Mouse (Mus musculus) mouse trophoblast stem cell (cell line): ENCODE measurements around the gene Cma1.
"Not testable (repeated sequence)": the region's sequence is repeated elsewhere in the genome, so short reads cannot be mapped to it uniquely, and the experiment has no call there.

ENCODE experiments used
- in situ Hi-C, 2 experiments: fragments of 300-500 bp; cut with MseI, MboI; formaldehyde crosslinking; loops; 2 replicates in 1 of 2; 3 replicates in 1 of 2; pipeline ENCODE4 v1.15.1; 2025

The Cma1 gene

DNA sequence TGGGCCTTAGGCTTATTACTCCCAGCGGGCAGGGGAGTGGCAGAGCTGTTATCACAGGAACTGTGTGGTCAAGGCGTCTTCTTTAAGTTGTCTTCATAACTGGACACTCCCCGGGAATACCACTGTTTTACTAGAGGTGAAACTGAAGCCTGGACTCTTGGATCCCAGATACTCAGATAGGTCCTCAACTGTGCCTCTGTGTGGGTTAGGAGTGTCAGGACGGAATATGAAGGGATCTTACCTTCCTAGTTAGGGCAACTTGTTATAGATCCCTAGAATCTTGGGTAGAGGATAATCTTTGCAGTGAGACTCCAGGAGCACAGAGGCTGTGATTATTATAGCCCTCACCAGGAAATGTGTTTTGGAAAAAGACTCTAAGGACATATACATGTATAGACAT, at the start of gene Cma1:
Gene Cma1, minus strand, starts transcription at position 101 of the 400 bp plus-strand sequence.
- in situ Hi-C loops = no loop called here

DNA sequence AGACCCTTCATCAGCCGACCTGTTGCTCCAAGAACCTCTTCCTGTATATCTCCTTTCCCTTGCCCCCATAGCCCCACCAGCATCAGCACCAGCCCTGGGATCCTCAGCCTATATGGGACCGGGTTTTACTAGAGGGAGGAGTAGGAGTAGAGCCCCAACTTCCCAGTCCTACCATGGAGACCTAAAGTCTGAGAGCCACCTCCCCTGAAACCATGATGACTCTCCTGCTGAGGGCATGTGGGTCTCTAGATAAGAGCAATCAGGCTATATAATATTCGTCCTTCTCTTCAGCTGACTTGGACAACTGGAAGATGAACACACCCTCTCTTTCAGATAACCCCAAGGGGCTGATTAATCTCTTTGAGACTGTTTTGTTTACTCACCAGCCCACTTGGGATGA, 43.0 kb upstream of the Cma1 start:
- in situ Hi-C loops = not testable (repeated sequence)

DNA sequence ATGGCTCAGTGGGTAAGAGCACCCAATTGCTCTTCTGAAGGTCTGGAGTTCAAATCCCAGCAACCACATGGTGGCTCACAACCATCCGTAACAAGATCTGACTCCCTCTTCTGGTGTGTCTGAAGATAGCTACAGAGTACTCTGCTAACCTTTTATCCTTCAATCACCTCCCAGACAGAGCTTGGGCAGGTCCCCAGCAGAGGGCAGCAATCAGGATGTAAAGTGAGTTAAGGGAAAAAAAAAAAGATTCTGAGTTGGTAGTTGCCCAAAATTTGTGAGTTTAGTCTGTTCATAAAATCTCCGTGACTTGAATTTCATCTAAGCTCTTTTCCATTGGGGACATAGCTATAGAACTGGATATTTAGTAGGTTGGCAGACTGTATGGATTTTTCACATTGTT, 19.4 kb upstream of the Cma1 start:
- in situ Hi-C loops = not testable (repeated sequence)

DNA sequence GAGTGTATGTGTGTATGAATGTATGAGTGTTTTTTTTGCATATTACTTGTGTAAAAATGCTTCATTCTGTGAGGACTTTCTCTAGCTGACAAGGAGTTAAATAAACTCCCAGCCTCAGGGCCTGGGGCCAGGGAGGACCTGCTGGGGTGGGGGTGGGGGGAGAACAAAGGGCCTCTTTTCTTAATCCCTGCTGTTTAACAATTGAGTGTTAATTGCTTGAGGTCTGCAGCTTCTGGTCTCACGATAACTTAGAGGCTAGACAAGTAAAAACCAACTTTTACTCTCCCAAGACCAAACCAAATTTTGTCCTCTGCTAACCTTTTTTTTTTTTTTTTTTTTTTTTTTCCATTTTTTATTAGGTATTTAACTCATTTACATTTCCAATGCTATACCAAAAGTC, 18.8 kb upstream of the Cma1 start:
- in situ Hi-C loops = no loop called here

DNA sequence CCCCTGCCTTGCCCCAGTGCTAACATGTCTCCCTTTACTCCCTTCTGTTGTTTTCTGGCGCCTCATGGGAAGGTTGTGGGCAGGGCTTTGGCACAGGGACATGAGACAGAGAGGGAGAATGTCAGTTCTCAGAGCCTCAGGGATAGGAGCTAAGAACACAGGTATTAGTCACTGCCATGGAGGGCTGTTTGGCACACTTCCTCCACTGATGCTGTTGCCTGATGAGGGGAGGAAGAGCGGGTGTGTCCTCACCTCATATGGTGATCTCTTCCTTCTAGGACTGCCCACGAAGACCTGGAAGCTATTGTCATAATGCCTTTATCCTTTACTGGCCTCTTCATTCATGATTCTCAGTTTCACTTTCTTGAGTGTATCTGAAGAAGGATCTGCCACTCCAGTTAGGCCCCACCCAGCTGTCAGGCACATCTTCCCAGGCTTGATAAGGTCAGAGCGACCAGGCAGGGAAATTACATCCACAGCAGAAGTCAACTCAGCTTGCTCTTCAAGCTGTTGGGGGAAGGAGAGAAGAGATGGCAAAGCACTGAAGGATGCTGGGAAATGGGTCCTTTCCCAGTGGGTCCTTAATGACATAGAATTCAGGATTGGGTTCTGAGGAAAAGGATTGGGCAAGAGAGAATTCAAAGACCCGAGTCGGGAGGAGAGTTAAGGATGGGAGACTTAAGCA, 6.0 kb upstream of the Cma1 start, which contains the start of gene Cma2:
Gene Cma2, plus strand, starts transcription at position 635 of the 685 bp plus-strand sequence.
- in situ Hi-C loops = no loop called here

DNA sequence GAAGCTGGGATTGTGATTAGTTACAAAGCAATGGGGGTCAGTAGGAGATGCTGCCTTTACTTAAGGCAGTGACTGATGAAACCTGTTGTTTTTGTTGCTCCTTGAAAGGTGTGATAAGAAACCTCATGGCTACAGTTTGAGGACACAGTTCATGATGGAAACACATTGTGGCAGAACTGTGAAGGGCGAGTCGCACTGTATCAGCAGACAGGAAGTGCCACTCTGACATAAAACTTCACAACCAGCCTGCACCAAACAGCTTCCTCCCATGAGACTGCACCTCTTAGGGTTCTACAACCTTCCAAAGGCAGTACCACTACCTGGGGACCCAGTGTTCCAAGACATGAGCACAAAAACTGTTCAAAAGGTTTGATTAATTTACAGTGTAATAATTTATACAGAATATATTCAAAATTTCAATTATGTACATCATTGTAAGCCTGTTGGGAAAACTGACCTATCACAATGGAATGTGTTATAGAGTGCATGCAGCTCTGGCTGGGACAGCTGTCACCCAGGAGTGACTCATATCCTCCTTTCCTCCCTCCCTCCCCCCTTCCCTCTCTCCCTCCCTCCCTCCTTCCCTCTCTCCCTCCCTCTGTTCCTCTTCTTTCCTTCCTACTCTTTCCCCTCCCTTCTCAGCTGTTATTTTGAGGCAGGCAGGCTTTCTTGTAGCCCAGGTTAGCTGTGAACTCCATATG, 1.9 kb upstream of the Cma1 start:
- in situ Hi-C loops = no loop called here

DNA sequence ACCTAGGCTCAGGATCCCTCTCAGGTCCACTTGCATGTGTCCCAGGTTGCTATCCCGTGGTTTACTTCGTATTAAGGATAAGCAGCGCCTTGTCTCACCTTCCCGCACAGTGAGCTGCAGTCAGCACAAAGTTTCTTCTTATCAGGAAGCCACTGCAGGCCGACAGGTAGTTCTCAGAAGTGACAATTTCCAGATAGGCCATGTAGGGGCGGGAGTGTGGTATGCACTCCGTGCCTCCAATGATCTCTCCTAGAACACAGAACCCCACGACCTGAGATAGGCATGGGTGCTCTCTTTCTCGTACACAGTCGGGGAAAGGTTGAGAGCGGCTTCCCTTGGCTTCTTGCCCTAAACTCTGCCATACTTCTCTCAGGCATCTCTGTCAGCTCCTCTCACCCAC, 874 bp downstream of the Cma1 start:
- in situ Hi-C loops = no loop called here

DNA sequence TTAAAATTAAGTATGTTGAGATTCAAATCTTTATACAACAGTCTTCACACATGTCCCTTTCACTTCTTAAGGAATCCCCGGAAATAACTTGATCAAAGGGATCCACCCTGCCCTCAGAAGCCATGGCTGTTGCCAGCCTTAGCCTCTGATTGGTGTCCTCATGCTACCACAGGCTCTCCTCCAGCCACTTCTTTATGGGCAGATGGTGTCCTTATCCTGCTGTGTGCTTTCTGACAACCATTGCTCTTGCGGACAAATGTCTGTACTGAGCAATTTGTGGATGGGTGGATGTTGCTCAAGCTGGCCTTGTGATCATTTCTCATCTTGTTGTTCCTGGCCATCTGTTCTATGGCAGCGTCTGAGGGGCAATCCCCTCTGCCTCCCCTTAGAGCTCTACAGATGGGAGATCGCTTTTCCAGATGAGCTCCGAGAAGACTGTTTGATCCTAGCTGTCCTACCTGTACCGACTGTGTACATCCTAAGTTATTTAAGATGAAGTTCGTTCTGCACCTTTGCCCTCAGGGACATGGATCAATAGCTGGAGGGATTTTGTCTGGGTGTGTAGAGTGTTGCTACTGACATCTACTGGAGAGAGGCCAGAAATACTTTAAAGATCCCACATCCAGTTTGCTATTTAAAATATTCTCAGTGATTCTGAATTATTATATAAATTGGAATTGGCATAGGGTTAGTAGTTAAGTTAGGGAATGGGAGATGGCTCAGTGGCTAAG, 4.2 kb downstream of the Cma1 start:
- in situ Hi-C loops = no loop called here

DNA sequence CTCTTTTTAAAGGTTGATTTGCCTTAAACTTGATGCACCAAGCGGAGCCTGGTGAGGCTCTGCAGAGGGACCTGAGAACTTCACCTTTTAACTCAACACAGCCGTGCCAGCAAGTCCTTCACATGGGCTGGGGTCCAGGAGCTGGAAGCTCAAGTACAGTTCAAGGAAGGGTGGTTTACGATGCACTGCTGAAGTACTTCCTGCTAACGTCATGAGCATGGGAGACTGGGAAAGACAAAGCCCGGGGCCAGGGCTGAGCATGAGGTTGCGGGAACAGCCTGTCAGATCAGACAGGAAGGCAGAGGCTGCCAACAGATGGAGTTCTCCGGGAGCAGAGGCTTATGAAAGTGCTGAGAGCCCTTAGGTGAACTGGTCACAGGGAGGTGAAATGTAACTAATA, 10.9 kb downstream of the Cma1 start:
- in situ Hi-C loops = no loop called here

DNA sequence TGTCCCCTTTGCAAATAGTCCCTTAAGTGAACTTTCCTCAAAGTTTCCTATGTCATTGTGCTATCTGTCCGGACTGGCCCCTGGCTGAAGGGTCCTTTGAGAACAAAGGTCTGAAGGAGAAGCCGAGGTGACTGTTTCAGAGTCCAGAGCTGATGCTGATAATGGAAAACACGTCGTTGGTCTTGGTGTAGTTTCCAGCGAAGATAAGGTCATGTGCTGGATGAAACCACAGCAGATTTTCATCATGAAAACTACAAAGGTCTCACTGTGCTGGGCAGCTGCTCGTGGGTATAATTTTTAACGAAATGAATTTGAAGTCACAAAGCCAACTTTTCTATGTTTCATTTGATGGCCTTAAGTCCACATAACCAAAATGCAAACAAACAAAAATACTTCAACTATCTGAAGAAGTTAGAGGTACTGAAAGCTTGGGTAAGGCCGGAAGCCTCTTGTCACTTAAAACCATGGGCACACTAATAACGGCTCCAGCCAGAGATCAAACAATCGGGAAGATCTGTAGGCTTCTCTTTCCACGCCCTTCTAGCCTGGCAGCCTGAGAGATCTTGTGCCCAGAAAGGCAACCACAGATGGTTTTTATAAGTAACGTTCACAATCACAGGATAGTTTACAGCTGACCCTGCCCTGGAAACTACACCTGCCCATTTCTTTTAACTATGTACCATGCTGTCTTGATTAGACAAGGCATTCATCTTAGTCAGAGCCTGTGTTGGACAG, 15.0 kb downstream of the Cma1 start:
- in situ Hi-C loops = no loop called here

DNA sequence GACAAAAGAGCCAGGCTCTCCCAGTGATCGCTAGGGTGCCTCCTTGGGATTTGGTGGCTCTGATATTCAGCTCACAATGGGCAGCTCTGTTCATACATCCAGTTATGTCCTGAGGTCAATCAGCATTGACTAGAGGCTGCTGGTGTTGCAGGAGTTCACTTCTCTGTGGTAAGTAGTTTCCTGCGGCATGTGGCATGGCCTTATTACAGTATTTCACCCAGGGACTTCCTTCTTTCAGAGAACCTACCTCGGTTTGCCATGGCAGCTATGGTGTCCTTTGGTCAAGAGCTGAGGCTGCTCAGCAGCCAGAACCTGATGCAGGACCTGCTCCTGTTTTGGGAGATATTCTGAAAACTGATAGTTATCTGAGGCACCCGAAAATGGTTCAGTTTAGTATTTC, 17.6 kb downstream of the Cma1 start:
- in situ Hi-C loops = no loop called here

DNA sequence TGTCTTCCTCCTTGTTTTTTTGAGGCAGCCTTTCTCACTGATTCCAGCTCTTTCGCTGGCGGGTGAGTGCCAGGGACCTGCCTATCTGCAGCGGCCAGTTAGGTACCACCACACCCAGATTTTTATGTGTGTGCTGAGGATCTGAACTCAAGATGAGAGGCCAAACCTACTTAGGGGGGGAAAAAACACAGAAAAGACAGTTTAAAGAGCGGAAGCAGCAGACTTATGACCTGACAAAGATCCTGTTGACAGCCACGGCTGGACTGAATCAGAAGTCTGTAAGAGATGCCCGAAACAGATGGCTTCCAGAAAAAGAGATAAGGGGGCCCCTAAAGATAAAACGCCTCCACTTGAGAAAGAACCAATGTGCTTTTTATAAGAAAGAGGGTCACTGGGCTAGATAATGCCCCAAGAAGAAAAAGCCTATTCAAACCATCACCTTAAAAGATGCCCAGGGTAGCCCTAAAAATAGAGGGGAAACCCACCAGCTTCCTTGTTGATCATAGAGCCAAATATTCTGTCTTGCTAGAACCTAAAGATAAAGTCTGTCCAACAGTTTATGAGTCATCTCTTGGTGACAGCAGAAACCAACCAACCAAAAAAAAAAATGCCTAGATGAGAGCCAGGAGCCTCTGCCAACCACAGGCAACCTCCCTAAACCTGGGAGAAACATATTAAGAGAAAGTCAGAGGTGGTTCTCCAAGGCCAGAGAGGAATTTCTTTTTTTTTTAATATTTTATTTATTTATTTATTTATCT, 21.8 kb downstream of the Cma1 start:
- in situ Hi-C loops = no loop called here

DNA sequence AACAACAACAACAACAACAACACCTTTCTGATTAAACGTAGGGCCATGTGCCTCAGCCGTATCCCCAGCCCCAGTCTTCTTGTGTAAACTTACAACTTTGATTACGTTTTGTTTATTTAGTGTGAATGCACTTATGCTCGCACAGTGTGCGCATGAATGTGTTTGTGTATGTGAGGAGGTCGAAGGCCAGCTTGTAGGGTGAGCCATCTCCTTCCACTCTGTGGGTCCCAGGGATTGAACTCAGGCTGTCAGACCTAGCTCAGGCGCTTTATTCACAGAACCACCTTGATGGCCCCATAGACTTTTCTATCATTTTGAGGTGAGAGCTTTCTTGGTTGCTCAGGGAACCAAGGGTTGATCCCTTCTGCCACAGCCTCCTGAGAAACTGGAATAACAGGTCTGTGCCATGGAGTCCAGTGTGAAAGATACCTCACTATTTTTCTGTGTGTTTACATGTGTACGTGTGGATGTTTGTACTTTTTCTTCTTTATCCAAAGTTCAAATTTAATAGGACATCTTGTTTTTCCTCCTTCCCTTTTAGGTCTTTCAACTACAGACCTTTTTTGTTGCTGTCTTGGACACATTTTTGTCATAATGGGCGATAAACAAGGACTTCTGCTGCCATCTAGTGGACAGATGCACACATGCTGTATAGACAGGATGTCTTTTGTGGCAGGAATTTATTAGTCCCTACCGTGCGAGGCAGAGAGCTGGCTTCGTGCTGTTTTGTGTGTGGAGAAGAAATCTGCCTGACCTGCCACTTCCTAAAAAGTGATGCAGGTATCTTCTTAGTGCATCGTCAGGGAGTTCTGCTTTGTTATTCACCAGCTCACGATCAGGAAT, 26.0 kb downstream of the Cma1 start:
- in situ Hi-C loops = loop anchor here (5.0 kb wide), 1 partner anchor 41 kb away; no protein-coding TSS in a partner anchor

DNA sequence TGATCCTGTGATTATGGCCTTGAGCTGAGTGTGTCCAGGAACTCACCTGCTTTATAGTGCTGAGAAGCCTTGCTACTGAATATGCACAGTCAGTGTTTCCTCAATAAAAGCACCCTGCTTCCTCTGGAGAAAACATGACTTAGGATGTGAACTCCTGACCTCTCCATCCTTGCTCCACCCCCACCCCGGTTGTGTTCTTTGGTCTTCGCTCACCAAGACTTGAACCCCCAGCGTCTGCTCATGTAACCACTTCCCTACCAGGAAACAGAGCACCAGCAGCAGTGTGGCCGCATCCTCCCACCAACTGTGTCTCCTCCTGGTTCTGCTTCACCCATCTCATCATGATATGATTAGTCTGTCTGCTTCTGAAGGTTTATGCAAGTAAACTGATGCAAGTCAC, 31.1 kb downstream of the Cma1 start:
- in situ Hi-C loops = no loop called here

DNA sequence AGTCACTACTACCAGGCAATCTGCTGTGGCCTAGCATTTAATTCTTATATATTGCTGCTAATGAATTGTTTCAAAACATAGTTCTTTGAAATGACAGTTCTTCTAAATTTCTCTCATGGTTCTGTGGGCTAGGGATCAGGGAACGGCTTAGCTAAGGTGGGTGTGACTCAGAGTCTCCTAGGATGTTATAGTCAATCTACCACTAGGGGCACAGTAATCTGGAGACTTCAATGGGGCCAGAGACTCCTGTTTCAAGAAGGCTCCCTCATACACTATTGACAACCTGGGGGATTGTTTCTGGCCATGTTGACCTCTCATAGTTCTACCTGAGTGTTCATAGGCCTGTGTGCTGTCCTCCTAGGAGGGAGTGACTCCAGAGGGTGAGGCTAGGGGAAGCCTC, 39.0 kb downstream of the Cma1 start:
- in situ Hi-C loops = no loop called here

DNA sequence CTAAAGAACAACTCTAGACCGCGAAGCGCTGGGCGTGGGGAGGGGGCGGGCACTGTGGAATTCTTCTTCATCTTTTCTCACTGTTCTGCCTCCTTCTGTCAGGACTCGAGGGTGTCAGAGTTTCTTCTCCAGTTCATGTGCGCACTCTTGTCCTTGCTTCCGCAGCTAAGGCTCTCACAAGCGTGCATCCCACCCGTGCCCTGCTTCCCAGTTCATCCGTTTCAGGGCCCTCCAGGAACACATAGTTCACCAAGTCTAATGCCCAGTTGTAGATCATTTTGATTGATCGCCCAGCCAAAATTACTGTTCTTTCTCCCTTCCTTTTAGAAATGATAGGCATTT, 44.1 kb downstream of the Cma1 start:
- in situ Hi-C loops = no loop called here

DNA sequence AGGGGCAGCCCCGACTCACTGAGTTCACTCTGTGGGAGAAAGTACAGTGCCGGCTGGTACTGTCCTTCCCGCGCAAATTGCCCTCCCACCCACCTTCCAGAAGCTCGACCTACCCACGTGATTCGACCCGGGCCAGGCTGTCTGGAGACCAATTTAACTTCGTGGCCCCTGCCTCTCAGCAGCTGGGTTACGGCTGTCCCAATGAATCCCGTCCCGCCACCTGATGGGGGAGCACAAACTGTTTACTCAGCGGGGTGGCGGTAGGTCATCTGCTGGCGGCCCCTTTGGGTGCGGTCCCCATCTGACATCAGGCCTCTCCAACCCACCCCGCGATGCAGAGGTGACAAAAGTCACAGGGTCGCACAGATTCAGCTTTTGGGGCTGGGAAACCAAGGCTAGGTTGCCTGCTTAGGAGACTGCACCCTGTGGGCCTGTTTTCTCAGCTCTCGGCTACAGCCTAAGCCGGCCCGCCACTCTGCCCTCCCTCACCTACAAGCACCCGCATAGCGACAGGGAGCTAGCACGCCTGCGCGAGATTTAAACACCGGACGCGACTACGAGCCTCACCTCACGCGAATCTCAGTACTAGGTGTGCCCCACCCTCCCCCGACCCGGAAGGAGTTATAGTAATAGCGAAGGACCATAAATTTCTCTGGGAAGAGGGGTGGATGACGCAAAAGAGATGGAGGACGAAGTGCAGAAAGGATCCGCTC, 44.6 kb downstream of the Cma1 start, which contains the start of gene Sdr39u1:
Gene Sdr39u1, minus strand, starts transcription at position 593 of the 713 bp plus-strand sequence.
- in situ Hi-C loops = no loop called here

DNA sequence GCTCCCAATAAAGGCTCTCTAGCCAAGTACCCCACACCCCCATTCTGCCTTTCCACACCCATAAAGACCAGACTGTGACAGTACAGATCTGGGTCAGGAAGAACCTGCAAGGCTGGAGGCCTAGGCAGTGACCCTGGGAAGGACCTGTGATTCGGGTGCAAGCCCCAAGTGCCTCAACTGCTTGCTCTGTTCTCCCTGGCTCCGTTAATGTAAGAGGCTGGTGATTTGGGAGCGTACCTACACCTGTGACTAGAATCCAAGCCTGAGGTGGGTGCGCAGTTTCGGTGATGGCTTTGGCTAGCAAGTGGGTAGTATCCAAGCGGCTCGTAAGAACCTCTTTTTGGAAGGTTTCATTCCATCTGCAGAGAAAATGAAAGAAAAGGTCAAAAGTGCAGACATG, 45.5 kb downstream of the Cma1 start:
- in situ Hi-C loops = no loop called here

DNA sequence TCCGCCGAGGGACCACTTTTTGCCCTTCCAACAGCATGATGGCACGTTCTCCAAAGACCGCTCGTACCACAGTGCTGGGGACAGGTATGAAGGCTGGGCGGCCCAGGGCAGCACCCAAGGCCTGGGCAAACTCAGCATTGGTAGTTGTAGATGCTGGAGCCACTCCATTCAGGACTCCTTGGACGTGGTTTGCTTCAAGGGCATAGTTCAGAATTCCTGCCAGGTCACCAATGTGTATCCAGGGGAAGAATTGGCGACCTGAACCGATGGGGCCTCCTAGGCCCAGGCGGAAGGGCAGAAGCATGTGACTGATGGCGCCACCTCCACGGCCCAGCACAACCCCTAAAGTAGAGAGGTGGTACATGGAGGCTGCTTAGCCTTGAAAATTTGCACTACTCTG, 46.8 kb downstream of the Cma1 start:
- in situ Hi-C loops = no loop called here
